Mouse (Mus musculus) bone marrow macrophage, adult 2 months (primary cell): Measurements from ENCODE around the gene Gjb6. TPM values are rescaled to one million over a fixed set of nuclear protein-coding genes. Genes with fewer than 3 reads are reported as not detected.

ENCODE experiments used
- H3K27ac ChIP-seq: 2 replicates; pipeline ENCODE4 v1.5.1; 2012; ENCODE audit warnings: low read depth, low read length; ENCODE audit not compliant: insufficient read depth
- H3K4me1 ChIP-seq: 2 replicates; pipeline ENCODE4 v1.6.1; 2012; ENCODE audit warnings: low read length; ENCODE audit not compliant: control insufficient read depth, insufficient read depth
- H3K4me3 ChIP-seq: 2 replicates; pipeline ENCODE4 v1.5.1; 2012; ENCODE audit warnings: mild to moderate bottlenecking, low read length, moderate library complexity; ENCODE audit not compliant: insufficient read depth
- CTCF ChIP-seq: IDR thresholded peaks from 2 replicates; pipeline ENCODE4 v1.5.1; 2012; ENCODE audit warnings: low read depth, mild to moderate bottlenecking, low read length, moderate library complexity
- POLR2A ChIP-seq: IDR thresholded peaks from 2 replicates; pipeline ENCODE4 v1.6.1; 2012; ENCODE audit warnings: mild to moderate bottlenecking, low read depth, low read length, borderline replicate concordance
- polyA plus RNA-seq: library from polyadenylated mRNA; stranded (reverse); fragments of >200 nt; gene quantifications from 2 replicates; pipeline ENCODE4 v1.2.4, GENCODE M21; 2012; ENCODE audit not compliant: missing spikeins, insufficient read depth, insufficient read length

Gjb6 gene
- polyA plus RNA-seq, 1 experiment: not detected

DNA sequence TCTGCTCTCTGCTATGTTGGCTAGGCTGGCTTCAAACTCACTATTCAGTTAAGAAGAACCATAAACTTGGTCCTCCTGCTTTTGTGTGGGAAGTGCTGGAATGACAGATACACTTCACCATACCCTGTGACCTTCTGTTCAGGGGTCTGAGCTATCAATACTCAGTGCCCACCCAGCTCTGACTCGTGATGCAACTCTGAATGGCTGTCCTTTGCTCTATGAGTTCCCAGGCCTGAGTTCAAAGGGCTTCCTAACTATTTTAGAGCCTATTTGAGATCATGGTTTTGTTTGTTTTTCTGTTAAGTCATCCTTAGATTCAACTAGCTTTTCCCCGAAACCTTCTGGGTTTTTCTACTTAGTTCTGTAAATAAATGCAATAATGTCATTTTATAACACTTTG is 43.4 kb downstream of the Gjb6 start:
- no peak overlapping the region for H3K4me3 ChIP-seq
- no peak overlapping the region for H3K27ac ChIP-seq
- no peaks in the 10 kb centered on the region for H3K4me1 ChIP-seq
- TF ChIP-seq CTCF (no peak), POLR2A (no peak)

GRCm38 (mm10) chr14:57089107-57089506 is 44.3 kb downstream of the Gjb6 start:
- H3K27ac ChIP-seq: no peak overlapping the region
- H3K4me1 ChIP-seq: no peaks in the 10 kb centered on the region
- no peak overlapping the region for H3K4me3 ChIP-seq
- TF ChIP-seq POLR2A: no peak
- no peak for TF ChIP-seq CTCF

DNA sequence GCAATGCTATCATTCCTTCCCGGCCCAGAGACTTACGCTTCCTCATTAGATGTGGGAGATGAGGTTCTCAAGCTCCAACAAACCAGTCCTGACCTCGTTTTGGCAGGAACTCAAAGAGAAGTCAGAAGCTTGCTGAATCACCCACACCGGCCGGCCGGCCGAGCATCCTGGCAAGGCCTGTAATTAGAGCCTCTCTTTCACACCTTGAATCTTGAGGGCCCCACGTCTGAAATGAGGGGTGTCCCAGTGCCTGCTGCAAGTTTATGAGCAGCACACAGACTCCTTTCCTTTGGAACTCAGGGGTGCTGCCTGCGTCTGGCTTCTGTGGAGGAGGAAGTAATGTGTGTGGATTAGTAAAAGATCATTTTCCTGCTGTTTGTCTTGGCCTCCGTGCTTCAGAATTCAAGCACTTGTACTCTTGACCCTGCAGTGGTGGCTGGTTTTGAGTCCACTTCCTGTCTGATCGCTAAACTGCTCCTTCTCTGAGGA is 49.2 kb downstream of the Gjb6 start:
- Histone ChIP-seq H3K4me1 (no peaks in the 10 kb centered on the region), H3K27ac (no peak overlapping the region), H3K4me3 (no peak overlapping the region)
- TF ChIP-seq CTCF (no peak), POLR2A (no peak)

DNA sequence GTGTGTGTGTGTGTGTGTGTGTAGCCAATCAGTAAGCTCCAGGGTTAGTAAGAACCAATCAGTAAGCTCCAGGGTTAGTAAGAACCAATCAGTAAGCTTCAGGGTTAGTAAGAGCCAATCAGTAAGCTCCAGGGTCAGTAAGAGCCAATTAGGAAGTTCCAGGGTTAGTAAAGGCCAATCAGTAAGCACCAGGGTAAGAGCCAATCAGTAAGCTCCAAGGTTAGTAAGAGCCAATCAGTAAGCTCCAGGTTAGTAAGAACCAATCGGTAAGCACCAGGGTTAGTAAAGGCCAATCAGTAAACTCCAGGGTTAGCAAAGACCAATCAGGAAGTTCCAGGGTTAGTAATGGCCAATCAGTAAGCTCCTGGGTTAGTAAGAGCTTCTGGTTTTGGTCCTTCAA is 50.5 kb downstream of the Gjb6 start:
- Histone ChIP-seq H3K27ac (no peak overlapping the region), H3K4me1 (no peaks in the 10 kb centered on the region), H3K4me3 (no peak overlapping the region)
- no peak for TF ChIP-seq CTCF
- no peak for TF ChIP-seq POLR2A

DNA sequence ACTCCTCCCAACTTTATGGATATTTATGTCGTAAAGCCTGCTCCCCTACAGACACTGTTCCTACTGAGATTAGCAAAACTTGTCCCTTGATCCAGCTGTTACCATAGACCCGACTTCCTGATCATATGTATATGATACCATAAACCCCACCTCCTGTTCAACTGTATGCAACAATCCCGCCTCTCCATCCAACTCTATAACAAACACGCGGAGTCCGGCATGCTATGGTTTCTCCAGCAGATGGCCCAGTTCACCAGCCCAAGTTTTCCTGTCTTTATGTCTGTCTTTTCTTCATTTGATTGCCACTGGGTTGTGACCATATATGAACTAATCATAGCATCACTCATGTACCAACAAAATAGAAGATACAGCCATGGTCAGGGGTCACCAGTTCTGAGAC is 57.9 kb downstream of the Gjb6 start:
- Histone ChIP-seq H3K4me3 (no peak overlapping the region), H3K4me1 (no peaks in the 10 kb centered on the region), H3K27ac (no peak overlapping the region)
- no peak for TF ChIP-seq CTCF
- TF ChIP-seq POLR2A: no peak

Other genes with a start within 250 kb of the Gjb6 start
- gene Zmym2, start 247.0 kb downstream of the Gjb6 start, polyA plus RNA-seq: 39.2 and 48.7 TPM in 2 replicates
- not detected in 2 replicates for gene Gja3, start 75.5 kb downstream of the Gjb6 start, polyA plus RNA-seq
- not detected in 2 replicates for gene Gjb2, start 28.9 kb downstream of the Gjb6 start, polyA plus RNA-seq
- gene Gm4491, start 17.7 kb downstream of the Gjb6 start, polyA plus RNA-seq: not detected in 2 replicates